Mouse (Mus musculus) embryonic facial prominence, embryonic 12.5 days (tissue): ENCODE measurements around the gene Hspa4l. TPM values are rescaled to one million over a fixed set of nuclear protein-coding genes. Genes with fewer than 3 reads are reported as not detected.

Source experiments
- ATAC-seq: fragments of 200-750 bp; cut with Nextera tagmentation; 2 replicates; pipeline ENCODE4 v1.8.0; 2017; ENCODE audit not compliant: insufficient number of reproducible peaks, insufficient read depth, low FRiP score, low TSS enrichment
- H3K27ac ChIP-seq: fragments of 300-500 bp; sonication (generic); 2 replicates; pipeline ENCODE4 v1.5.1; 2016; ENCODE audit warnings: mild to moderate bottlenecking
- H3K27me3 ChIP-seq: fragments of 300-500 bp; sonication (generic); 2 replicates; pipeline ENCODE4 v1.6.1; 2016; ENCODE audit warnings: mild to moderate bottlenecking, moderate library complexity
- H3K36me3 ChIP-seq: fragments of 300-500 bp; sonication (generic); 2 replicates; pipeline ENCODE4 v1.6.1; 2016; ENCODE audit warnings: mild to moderate bottlenecking
- H3K4me1 ChIP-seq: fragments of 300-500 bp; sonication (generic); 2 replicates; pipeline ENCODE4 v1.6.1; 2016
- H3K4me2 ChIP-seq: fragments of 300-500 bp; sonication (generic); replicated peaks from 2 replicates; pipeline ENCODE4 v1.6.1; 2016; ENCODE audit warnings: mild to moderate bottlenecking, moderate library complexity
- H3K4me3 ChIP-seq: fragments of 300-500 bp; sonication (generic); 2 replicates; pipeline ENCODE4 v1.5.1; 2016; ENCODE audit warnings: mild to moderate bottlenecking
- H3K9ac ChIP-seq: fragments of 300-500 bp; sonication (generic); 2 replicates; pipeline ENCODE4 v1.6.1; 2016; ENCODE audit warnings: mild to moderate bottlenecking, moderate library complexity
- H3K9me3 ChIP-seq: fragments of 300-500 bp; sonication (generic); 2 replicates; pipeline ENCODE4 v1.6.1; 2016; ENCODE audit warnings: mild to moderate bottlenecking, moderate library complexity
- WGBS: fragments of 180-500 bp; shearing (Covaris S2); methylation state at CpG from one replicate; pipeline ENCODE4 v1.1.7; 2016; 5-methylcytosine and 5-hydroxymethylcytosine counted together
- polyA plus RNA-seq: library from polyadenylated mRNA; unstranded; fragments of >200 nt; fragmentation: Nextera tagmentation; extraction: Ambion mirVana; gene quantifications from 2 replicates; pipeline ENCODE4 v1.2.1, GENCODE M21; 2016

The Hspa4l gene
- polyA plus RNA-seq = 13.0 and 15.3 TPM in 2 replicates

DNA sequence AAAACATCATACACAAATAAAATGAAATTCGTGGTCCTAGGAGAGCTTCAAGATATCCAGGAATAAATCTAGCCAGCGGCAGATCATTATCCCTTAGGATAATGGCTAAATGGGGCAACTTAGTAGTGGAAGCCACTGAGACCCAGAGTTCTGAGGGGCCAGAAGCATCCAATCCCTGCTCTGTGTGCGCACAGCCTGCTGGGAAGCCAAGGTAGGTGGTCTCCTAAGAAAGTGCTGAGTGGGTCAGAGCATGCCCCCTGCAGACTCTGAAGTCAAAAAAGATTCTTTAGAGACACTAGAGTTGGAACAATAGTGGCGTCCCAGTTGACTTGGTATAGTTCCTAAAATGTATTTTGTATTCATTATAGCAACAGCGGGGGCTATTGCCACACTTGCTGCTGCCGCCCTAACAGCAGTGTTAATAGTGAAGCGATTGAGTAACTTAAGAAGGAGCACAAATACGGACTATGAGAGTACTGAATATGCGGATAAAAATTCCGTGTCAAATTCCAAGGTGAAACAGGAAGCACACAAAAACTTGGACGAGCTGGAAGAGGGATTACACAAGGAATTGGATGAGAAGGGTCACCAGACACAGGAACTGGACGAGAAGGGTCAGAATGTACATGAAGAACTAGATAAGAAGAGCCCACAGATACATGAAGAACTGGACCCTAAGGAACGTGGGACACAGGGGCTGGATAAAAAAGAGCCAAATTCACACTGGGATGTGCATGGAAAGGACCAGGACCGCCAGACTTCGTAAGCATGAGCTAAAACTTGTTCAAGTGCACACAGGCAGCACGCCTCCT, at the start of gene Hspa4l:
Hspa4l (plus strand) TSS at position 472 of the 812 bp plus-strand sequence.
- Histone ChIP-seq H3K9me3 (no peaks in the 10 kb centered on the region), H3K4me1 (peaks cover 3% of the 10 kb centered on the region; the same call in 1 of the 2 replicates), H3K36me3 (no peaks in the 10 kb centered on the region), H3K27ac (peak within 1 kb of the TSS; percentile 65), H3K27me3 (peaks cover 3% of the 10 kb centered on the region; the same call in 1 of the 2 replicates), H3K9ac (peak within 1 kb of the TSS; percentile 50), H3K4me3 (peak within 1 kb of the TSS; percentile 57), H3K4me2 (peak within 1 kb of the TSS; percentile 93)
- no peak for ATAC-seq
- WGBS = 17% methylated on average over 16 of the region's 16 CpGs

DNA sequence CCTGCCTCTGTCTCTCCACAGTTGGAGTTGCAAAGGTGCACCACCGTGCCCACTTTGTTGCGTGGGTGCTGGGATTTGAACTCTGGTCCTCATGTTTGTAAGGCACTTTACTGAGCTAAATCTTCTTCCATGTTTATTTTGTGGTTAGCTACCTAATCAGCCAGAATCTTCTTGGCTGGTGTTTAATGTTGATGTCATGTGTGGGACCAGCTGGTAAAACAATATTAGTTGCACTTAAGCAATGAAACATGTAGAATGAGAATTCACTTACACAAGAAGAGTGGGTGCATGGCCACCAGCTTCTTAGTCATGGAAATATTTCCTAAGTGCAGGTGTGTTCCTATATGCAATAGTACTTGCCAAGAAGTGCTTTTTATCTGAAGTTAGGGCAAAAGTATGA, 49.1 kb upstream of the Hspa4l start:
- no peak overlapping the region for H3K27ac ChIP-seq
- H3K4me3 ChIP-seq = no peak overlapping the region
- H3K4me2 ChIP-seq = no peak overlapping the region
- H3K4me1 ChIP-seq = no peaks in the 10 kb centered on the region
- H3K36me3 ChIP-seq = peaks cover 4% of the 10 kb centered on the region
- WGBS = 97% methylated on average over 2 of the region's 2 CpGs
- no peaks in the 10 kb centered on the region for H3K27me3 ChIP-seq
- no peak for ATAC-seq
- H3K9ac ChIP-seq = no peak overlapping the region
- H3K9me3 ChIP-seq = no peaks in the 10 kb centered on the region

- no peaks in the 10 kb centered on the region for H3K9me3 ChIP-seq
- no peak overlapping the region for H3K27ac ChIP-seq
- no peaks in the 10 kb centered on the region for H3K4me1 ChIP-seq
- H3K4me3 ChIP-seq = no peak overlapping the region
- H3K36me3 ChIP-seq = peaks cover 4% of the 10 kb centered on the region
- 86% methylated on average over 3 of the region's 3 CpGs for WGBS
- H3K27me3 ChIP-seq = no peaks in the 10 kb centered on the region
- ATAC-seq = no peak
- no peak overlapping the region for H3K4me2 ChIP-seq
- H3K9ac ChIP-seq = no peak overlapping the region
Observed at GRCm38 (mm10) chr3:40698834-40699233, 45.5 kb upstream of the Hspa4l start.

GRCm38 (mm10) chr3:40704816-40705430, 39.4 kb upstream of the Hspa4l start:
- no peak overlapping the region for H3K4me2 ChIP-seq
- H3K4me3 ChIP-seq = no peak overlapping the region
- H3K36me3 ChIP-seq = no peaks in the 10 kb centered on the region; the same call in 1 of the 2 replicates
- 83% methylated on average over 5 of the region's 5 CpGs for WGBS
- H3K9ac ChIP-seq = no peak overlapping the region
- no peak for ATAC-seq
- no peak overlapping the region for H3K27ac ChIP-seq
- H3K4me1 ChIP-seq = no peaks in the 10 kb centered on the region
- no peaks in the 10 kb centered on the region for H3K27me3 ChIP-seq
- H3K9me3 ChIP-seq = no peaks in the 10 kb centered on the region

- Histone ChIP-seq H3K27me3 (no peaks in the 10 kb centered on the region), H3K9me3 (no peaks in the 10 kb centered on the region), H3K9ac (no peak within 1 kb of the TSS), H3K4me3 (no peak within 1 kb of the TSS), H3K27ac (no peak within 1 kb of the TSS), H3K4me1 (no peaks in the 10 kb centered on the region), H3K36me3 (no peaks in the 10 kb centered on the region), H3K4me2 (no peak within 1 kb of the TSS)
- ATAC-seq = no peak
- WGBS = 91% methylated on average over 30 of the region's 30 CpGs
Observed at GRCm38 (mm10) chr3:40708655-40709054, 35.6 kb upstream of the Hspa4l start, which contains the start of gene Slc25a31. Gene Slc25a31, plus strand, starts transcription at chr3:40708855.

GRCm38 (mm10) chr3:40716056-40716455, 28.2 kb upstream of the Hspa4l start:
- no peaks in the 10 kb centered on the region for H3K4me1 ChIP-seq
- H3K9ac ChIP-seq = no peak overlapping the region
- no peak for ATAC-seq
- H3K36me3 ChIP-seq = no peaks in the 10 kb centered on the region
- no peak overlapping the region for H3K27ac ChIP-seq
- 47% methylated on average over 1 of the region's 1 CpGs for WGBS
- H3K9me3 ChIP-seq = no peaks in the 10 kb centered on the region
- H3K4me2 ChIP-seq = no peak overlapping the region
- no peaks in the 10 kb centered on the region for H3K27me3 ChIP-seq
- H3K4me3 ChIP-seq = no peak overlapping the region

GRCm38 (mm10) chr3:40719022-40719421, 25.3 kb upstream of the Hspa4l start:
- no peaks in the 10 kb centered on the region for H3K27me3 ChIP-seq
- WGBS = 83% methylated on average over 3 of the region's 3 CpGs

GRCm38 (mm10) chr3:40738381-40738912, 5.8 kb upstream of the Hspa4l start:
- no peaks in the 10 kb centered on the region for H3K4me1 ChIP-seq
- no peak overlapping the region for H3K4me2 ChIP-seq
- no peaks in the 10 kb centered on the region for H3K27me3 ChIP-seq
- no peaks in the 10 kb centered on the region for H3K9me3 ChIP-seq
- no peaks in the 10 kb centered on the region for H3K36me3 ChIP-seq
- 78% methylated on average over 6 of the region's 6 CpGs for WGBS
- no peak overlapping the region for H3K27ac ChIP-seq
- ATAC-seq = no peak
- no peak overlapping the region for H3K4me3 ChIP-seq
- H3K9ac ChIP-seq = no peak overlapping the region

More at GRCm38 (mm10) chr3:40719022-40719421, 25.3 kb upstream of the Hspa4l start:
- no peaks in the 10 kb centered on the region for H3K9me3 ChIP-seq
- H3K4me1 ChIP-seq = no peaks in the 10 kb centered on the region
- H3K36me3 ChIP-seq = no peaks in the 10 kb centered on the region
- ATAC-seq = no peak
- no peak overlapping the region for H3K27ac ChIP-seq
- H3K4me3 ChIP-seq = no peak overlapping the region
- no peak overlapping the region for H3K9ac ChIP-seq
- no peak overlapping the region for H3K4me2 ChIP-seq

- Histone ChIP-seq H3K9ac (peak overlapping the region; percentile 50), H3K27ac (peak overlapping the region; percentile 65), H3K36me3 (no peaks in the 10 kb centered on the region), H3K27me3 (peaks cover 3% of the 10 kb centered on the region; the same call in 1 of the 2 replicates), H3K4me3 (peak overlapping the region; percentile 57), H3K9me3 (no peaks in the 10 kb centered on the region), H3K4me2 (peak overlapping the region; percentile 93), H3K4me1 (peaks cover 3% of the 10 kb centered on the region; the same call in 1 of the 2 replicates)
- ATAC-seq = peak; percentile 97
- under 1% methylated on average over 58 of the region's 93 CpGs for WGBS
Observed at GRCm38 (mm10) chr3:40744836-40745660, 753 bp downstream of the Hspa4l start.

GRCm38 (mm10) chr3:40745661-40746547, 1.6 kb downstream of the Hspa4l start:
- Histone ChIP-seq H3K27ac (peak overlapping the region; percentile 65; the same call in 1 of the 2 replicates), H3K4me1 (peaks cover 3% of the 10 kb centered on the region; the same call in 1 of the 2 replicates), H3K4me3 (peak overlapping the region; percentile 57), H3K9ac (peak overlapping the region; percentile 50), H3K9me3 (no peaks in the 10 kb centered on the region), H3K36me3 (no peaks in the 10 kb centered on the region), H3K27me3 (peaks cover 3% of the 10 kb centered on the region; the same call in 1 of the 2 replicates), H3K4me2 (peak overlapping the region; percentile 93)
- WGBS = 4% methylated on average over 37 of the region's 37 CpGs
- no peak; the same call in none of the 2 replicates for ATAC-seq
